Mouse (Mus musculus) megakaryocyte-erythroid progenitor cell, adult 5-6 weeks (primary cell): ENCODE results near the gene Gpam. TPM values are rescaled to one million over a fixed set of nuclear protein-coding genes. Genes with fewer than 3 reads are reported as not detected.

Experiments
- ATAC-seq: replicated peaks from 2 replicates; pipeline ENCODE4 v1.8.0; 2016; ENCODE audit warnings: mild to moderate bottlenecking, inconsistent platforms; ENCODE audit not compliant: severe bottlenecking, poor library complexity, low FRiP score, low TSS enrichment
- total RNA-seq, 2 experiments: library from RNA; stranded (forward) in 1 of 2; stranded (reverse) in 1 of 2; fragments of 200-1000, 215-1000 nt in 1 of 2; fragments of >200 nt in 1 of 2; fragmentation: Nextera tagmentation in 1 of 2; gene quantifications; 2 replicates each; pipeline ENCODE4 v1.2.3; 2014 to 2017

Gpam gene
- total RNA-seq, 2 experiments from 2014 or later: 19.9 to 21.6 TPM

DNA sequence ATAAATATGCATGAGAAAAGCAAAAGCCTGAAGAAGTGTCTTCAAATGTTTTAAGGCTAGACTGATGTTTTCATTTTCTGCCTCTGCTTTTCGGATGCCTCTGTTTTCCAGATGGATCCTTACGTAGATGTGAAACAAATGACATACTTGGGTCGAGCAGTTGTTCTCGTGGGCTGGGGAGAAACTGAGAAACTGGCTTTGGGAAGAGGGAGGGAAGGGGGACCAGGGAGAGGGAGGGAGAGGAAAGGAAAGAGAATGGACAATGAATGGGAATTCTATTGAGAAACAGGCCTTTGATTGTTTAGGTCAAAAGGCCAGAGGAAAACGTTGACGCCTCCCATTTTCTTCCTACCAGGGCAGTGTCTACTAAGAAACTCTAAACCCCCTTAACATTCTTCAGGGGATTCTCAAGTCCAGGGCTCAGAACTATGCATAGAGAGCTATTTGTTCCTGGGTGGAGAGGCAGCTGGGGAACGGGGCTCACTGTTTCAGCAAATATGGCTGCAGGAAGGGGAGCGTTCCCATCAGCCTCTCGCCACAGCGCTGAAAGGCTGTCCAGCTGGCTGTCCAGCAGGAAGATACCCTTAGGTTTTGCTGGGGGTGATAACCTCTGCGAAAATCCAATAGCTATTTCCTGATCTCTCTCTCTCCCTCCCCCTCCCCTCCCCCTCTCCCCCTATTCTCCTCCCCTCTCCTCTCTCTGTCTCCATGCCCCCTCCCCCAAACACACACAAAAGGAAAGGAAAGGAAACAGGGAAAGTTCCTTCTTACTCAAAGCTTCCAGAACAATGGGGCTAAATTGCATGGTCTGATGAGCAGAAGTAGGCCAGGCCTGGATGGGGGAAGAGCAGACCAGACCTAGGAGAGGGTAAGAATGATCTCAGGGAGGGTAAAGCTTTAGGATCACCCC lies 16.6 kb upstream of the Gpam start:
- ATAC-seq: no peak

DNA sequence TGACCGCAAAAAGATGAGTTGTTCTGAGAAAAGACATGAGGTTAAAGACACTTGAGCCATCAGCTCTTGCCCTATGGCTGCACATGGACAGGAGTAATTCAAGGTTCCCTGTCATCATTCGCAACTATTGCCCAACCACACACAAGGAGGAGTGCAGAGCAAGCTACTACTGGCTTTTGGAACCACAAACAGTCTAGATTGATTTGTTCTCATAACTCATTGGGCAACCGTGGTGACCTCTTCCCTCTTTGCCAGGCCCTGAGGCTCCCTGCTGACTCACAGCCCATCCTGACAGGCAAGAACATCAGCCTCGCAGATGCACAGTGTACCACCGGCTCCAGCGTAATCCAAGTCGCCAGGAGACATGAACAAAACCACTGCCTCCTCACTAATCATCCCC lies 12.3 kb upstream of the Gpam start:
- no peak for ATAC-seq

GRCm38 (mm10) chr19:55138506-55138905 lies 11.5 kb upstream of the Gpam start:
- ATAC-seq: no peak

DNA sequence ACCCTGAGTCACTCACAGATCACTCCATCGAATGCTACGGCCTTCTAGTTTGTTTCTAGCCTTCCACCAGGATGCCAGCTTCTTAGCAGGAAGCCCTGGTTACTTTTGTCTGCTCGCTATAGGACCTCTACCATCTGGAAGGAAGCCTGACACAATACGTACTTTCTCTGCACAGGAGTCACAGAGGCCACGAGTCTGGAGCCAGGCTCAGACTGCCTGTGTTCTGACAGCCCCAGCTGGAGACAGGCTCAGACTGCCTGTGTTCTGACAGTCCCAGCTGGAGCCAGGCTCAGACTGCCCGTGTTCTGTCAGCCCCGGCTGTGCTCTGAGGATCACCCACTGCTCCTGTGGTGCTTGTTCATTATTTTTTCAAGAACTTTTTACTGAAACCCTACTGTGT lies 10.8 kb upstream of the Gpam start:
- no peak for ATAC-seq

- ATAC-seq: no peak
Observed at GRCm38 (mm10) chr19:55136693-55137427, 9.8 kb upstream of the Gpam start.

DNA sequence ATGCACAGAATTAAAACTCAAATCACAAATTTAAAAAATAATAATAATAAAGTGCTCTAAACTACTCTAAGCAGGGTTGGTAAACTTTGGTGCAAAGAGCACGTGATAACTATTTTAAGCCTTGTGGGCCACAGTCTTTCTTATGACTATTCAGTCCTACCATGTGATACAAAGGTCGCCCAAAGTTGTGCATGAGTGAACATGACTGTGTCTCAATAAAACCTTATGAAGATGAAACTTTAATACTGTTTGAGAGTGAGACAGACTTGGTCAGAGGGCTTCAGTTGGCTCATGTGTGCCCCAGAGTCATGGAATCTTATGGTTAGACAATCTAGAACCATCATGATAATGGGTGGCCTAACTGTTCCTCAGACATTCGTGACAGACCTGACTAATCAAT lies 8.9 kb upstream of the Gpam start:
- no peak for ATAC-seq

DNA sequence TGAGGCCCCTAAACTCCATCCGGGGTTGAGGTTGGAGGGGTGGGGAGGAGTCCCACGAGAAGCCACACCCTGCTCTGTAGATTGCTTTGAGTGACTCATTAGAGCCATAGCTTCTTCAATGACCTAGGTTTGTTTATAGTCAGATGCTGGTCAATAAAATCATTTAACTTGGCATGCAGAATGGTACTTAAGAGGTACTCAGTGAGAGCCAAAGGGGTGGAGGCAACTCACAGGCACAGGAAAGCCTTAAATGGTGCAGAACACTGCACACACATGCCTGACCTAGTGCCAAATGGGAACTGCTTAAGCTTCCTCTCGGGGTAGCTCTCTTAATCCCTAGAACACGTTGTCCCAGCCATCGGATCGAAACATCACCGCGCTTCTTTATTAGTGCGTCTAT lies 7.5 kb upstream of the Gpam start:
- no peak for ATAC-seq

DNA sequence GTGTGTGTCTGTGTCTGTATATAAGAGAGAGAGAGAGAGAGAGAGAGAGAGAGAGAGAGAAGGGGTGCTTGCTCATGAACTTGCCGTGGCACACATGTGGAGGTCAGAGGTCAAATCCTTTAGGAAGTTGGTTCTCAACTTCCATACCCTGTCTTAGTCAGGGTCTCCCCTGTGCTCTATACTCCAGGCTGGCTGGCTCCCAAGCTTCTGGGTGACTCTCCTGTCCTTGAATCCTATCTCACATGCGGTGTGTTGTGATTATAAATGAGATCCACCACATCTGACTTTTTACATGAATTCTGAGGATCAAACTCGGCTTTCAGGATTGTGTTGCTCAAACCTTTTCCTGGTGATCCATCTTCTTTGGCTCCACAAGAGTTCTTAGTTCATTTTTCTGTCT lies 5.4 kb upstream of the Gpam start:
- no peak for ATAC-seq

DNA sequence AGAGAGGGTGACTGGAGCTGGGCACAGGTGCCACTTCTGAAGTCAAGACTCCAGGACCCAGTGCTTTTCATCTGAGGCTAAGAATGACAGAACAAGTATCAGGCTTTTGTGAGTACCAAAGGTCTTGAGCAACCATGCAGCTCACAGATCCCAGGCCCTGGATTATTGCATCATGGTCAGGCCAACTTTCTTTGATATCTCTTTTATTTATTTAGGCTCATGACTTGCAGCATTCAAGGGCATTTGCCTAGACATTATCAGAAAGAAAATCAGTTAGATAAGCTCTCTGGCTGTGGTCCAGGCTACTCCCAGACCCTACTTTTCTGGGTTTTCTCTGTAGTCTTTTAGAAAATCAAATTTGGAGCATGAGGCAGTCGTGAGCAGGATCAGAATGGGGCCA lies 4.7 kb upstream of the Gpam start:
- ATAC-seq: no peak

DNA sequence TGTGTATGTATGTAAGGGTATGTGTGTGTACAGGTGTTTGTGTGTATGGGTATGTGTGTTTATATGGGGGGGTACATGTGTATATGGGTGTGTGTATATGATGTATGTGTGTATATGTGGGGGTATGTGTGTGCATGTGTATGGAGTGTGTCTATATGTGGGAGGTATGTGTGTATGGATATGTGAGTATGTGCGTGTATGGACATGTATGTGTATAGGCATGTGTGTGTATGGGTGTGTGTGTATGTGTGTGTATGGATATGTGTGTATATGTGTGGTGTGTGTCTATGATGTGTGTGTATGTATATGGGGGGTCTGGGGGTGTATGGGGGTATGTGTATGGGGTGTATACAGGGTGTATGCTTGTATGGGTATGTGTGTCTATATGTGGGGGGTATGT lies 1.4 kb upstream of the Gpam start:
- ATAC-seq: no peak

GRCm38 (mm10) chr19:55125456-55125855 lies 1.6 kb downstream of the Gpam start:
- ATAC-seq: no peak

- ATAC-seq: no peak
Observed at GRCm38 (mm10) chr19:55123001-55123536, 4.0 kb downstream of the Gpam start.

- ATAC-seq: no peak
Observed at GRCm38 (mm10) chr19:55122351-55122980, 4.6 kb downstream of the Gpam start.

DNA sequence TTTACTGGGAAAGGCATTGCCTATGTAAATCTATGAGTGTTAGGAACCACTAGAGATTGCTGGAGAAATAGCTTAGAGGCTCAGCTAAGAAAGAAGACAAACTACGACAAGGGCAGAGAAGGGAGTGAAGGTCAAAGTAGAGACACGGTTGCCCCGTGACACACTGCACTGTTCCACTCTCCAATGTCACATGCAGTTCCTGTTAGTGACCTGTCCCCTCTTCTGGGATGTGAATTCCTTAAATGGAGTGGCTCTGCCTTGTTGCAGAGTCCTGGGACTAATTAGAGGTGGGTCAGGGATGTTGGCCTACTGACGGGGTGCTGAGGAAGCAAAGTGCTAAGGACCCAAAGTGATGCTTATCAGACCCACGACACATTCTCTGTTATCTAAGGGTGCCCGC lies 5.2 kb downstream of the Gpam start:
- ATAC-seq: no peak

DNA sequence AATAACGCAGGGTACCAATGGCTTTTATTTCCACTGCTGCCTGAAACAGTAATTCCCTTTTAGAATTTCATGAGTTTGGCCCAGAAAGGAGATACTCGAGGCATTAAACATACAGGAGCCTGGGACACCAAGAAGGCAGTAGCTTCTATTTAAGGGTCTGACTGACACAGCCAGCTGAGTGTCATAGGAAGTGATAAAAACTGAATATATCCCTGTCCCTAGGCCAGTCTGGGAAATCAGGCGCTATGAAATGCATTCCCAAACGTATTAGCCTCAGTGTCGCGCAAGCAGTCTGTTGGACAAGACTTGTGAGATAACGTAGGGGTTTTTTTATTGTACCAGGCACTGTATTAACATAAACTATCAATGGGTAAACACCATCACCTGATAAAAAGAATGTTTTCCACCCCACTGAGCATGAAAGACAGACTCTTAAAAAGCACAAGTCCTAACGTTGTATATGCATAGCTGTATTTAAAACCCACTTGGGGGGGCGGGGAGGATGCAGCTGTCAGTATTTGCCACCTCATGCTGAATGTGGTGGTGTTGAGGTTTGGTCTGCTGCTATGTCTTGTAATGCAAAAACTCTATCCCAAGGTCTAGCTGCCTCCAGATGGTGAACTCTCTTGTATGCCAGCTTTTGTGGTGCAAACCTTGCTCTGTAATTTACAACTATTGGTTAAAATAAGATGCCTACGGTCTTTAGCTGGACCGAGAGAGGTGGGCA lies 6.4 kb downstream of the Gpam start:
- ATAC-seq: no peak

GRCm38 (mm10) chr19:55119541-55119940 lies 7.5 kb downstream of the Gpam start:
- no peak for ATAC-seq

DNA sequence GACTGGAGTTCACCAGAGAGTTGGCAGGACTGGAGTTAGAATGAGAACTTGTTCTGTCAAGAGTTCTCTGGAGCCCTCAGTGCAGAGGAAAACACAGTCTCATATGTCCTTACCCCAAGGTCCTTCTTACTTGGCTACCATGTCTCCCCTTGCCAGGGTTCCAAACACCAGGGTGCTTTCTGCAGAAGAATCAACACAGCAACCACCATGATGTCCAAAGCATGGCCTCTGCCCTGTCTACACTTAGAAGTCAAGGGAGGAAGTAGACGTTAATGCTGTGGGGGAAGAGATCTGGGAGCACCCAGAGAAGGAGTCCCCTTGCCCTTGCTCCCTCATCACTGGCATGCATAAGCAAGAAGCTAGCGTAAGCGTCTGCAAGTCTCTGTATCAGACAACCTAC lies 9.0 kb downstream of the Gpam start:
- ATAC-seq: no peak

DNA sequence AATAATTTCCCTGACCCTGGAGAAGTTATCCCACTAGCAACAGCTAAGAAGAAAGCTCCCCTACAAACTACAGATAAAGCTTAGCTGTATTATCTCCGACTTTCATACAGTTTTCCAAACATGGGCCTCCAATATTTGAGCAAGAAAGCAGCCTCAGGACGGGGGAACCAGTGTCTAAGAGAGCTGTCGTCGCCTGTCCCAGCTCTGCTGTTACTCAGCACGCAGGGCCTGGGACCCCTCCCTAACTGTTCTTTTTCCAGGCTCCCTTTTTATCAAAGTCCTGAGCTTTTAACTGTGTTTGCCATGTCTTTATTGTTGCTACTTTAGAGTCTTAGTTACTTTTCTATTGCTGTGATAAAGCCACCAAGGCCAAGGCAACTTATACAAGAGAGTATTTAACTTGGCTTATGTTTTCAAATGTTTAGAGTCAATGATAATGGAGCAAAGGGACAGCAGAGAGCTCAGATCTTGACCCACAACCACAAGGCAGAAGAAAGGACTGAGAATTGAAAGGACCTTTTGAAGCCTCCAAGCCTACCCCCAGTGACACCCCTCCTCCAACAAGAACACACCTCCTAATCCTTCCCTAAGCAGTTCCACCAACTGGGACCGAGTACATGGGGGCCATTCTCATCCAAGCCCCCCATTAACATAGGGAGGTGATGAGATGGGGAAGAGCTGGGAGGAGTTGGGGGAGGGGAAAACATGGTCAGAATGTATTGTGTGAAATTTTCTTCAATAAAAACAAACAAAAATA lies 9.8 kb downstream of the Gpam start:
- no peak for ATAC-seq

DNA sequence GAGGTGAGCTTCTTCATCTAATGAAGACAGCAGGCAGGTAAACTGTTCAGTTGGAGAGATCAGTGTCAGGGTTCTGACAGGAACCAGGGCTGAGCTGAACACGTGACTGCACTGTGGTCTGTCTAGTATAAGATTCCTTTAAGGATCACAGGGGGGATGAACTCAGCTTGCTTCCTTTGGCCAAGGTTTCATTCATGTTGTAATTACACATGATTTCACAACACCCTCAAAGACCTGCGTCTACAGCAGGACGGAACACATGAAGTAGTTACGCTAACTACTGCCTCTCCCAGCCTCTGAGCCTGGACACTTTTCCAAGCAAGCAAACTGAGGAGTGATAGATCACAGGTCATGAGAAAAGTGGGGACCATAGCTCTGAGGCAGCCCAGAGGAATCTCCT lies 11.5 kb downstream of the Gpam start:
- ATAC-seq: no peak
